Mouse (Mus musculus): Measurements from ENCODE around the gene Ccdc33.

GRCm38 (mm10) chr9:58003272-58003671 lies 115.4 kb downstream of the Ccdc33 start:
- TF ChIP-seq CTCF (IDR thresholded peaks at IDR 0.05; ENCODE audit: insufficient read depth, low read length) = no peak
- TF ChIP-seq POLR2A (IDR thresholded peaks at IDR 0.05; ENCODE audit: borderline replicate concordance, extremely low read depth, low read depth, low read length) = no peak
